Mouse (Mus musculus) olfactory bulb, adult 2 months (tissue): ENCODE measurements around the gene Ahnak2.

ENCODE experiments used
- CTCF ChIP-seq: fragments of 200-500 bp; IDR thresholded peaks from 2 replicates; pipeline ENCODE4 v1.5.1; 2012; ENCODE audit warnings: low read depth, mild to moderate bottlenecking, low read length, moderate library complexity; ENCODE audit not compliant: insufficient read depth
- POLR2A ChIP-seq: fragments of 200-500 bp; IDR thresholded peaks from 2 replicates; pipeline ENCODE4 v1.6.1; 2012; ENCODE audit warnings: mild to moderate bottlenecking, low read depth, low read length, moderate library complexity; ENCODE audit not compliant: insufficient read depth

GRCm38 (mm10) chr12:112794356-112794816 lies 8.1 kb downstream of the Ahnak2 start:
- no peak for TF ChIP-seq CTCF
- TF ChIP-seq POLR2A, result no peak
